Mouse (Mus musculus): ENCODE measurements around the gene Prr29.
A peak's percentile ranks its signal among the peaks of the same experiment; 100 is the strongest.
"Not testable (repeated sequence)": the region's sequence is repeated elsewhere in the genome, so short reads cannot be mapped to it uniquely, and the experiment has no call there.

Gene Prr29

GRCm38 (mm10) chr11:106355382-106356128 lies 9.7 kb upstream of the Prr29 start:
- no peak for DNase-seq (ENCODE audit: low spot score)

GRCm38 (mm10) chr11:106359350-106359749 lies 5.9 kb upstream of the Prr29 start:
- no peak for DNase-seq (ENCODE audit: low spot score)

- DNase-seq (ENCODE audit: low spot score): no peak
Measured at GRCm38 (mm10) chr11:106364712-106365111, 560 bp upstream of the Prr29 start.

DNA sequence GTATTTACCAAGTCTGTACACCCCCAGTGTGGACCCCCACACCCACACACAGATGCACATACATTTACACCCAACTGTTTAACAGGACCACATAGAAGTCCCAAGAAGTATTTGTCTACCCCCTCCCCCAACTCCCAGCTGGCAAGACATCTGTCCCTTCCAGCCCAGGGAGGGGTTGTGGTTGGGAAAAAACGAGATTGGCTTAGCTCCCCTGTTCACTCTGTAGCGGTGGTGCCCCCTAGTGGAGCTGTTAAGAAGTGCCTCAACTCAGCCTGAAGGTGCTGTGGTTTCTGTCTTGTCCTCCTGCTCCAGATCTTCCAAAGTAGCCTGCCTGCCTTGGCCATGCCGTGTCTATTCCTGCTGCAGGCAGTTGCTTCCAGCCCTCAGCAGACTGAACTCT lies 1.0 kb downstream of the Prr29 start:
- peak; percentile 61 for DNase-seq (ENCODE audit: low spot score)

DNA sequence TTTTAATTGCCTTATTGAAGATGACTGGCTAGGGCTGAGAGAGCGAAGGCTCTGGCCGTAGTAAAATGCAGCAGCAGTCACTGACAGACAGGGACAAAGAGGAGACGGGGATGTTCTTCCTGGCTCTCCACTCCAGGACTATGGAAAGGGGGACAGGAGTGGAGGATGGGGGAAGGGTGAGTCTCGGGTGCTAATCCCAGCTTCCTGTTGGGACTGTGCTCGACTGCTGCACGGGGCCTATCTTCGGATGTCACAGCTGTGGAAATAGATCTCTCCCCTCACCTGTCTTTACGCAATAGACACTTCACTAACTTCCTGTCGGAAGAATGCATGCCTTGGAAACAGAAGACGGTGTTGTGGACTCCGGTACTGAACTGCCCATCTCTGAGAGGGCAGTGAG lies 8.7 kb downstream of the Prr29 start:
- DNase-seq (ENCODE audit: low spot score): no peak

DNA sequence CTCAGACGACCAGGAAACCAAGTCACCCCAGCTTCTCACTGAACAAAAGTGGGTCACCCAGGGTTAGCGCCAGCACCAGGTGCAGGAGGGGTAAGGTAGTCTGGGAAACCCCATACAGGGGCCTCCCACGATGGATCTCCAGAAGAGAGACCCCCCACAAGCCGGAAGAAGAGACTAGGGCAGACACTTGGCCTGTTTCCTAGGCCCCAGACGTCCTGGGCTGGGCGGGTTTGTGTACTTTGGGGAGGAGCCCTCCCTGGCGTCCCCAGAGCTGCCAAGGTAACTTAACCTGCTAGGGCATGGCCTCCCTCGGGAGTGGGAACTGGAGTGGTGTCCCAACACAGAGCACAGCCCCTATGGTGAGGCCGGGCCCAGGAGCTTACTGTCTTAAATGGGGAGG lies 9.3 kb downstream of the Prr29 start:
- DNase-seq (ENCODE audit: low spot score): no peak

- no peak for DNase-seq (ENCODE audit: low spot score)
Measured at GRCm38 (mm10) chr11:106374979-106375378, 9.7 kb downstream of the Prr29 start.

DNA sequence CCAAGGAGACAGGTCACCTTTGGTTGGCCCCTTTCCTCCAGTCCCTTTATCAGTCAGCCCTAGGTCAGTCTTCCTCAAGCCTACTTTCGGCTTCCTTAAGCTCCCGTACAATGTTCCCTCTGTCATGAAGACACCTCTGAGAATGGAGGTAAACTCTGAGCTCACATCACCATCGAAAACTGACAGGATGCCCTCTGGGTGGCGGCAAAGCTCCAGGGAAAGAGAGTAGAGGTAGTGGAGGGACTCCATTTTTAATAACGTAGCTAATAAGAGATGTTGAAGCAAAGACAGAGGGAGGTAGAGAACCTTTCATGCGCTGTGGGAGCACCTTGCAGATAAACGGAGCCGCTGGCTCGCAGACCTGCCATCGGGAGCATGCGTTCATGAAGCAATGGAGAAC lies 15.7 kb downstream of the Prr29 start:
- no peak for DNase-seq (ENCODE audit: low spot score)

DNA sequence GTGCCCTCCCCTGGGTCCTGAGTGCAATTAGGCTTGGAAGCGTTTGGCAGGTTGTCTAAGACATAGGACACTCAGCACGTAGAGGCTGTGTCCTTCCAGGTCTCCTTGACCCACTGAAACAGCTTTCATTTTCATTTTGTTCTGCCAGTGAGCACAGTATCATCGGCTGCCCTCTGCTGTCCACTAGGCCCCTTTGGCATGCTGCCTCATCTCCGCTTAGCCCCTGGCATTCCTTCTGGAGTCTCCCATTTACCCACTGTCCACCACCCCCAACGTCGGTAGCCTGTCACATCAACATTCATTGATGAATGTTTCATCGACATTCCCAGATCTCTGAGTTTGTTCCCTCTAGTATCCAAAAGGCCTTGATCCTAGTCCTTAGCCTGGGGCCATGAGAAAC lies 16.6 kb downstream of the Prr29 start:
- no peak for DNase-seq (ENCODE audit: low spot score)

GRCm38 (mm10) chr11:106382424-106382823 lies 17.2 kb downstream of the Prr29 start:
- DNase-seq (ENCODE audit: low spot score): no peak

DNA sequence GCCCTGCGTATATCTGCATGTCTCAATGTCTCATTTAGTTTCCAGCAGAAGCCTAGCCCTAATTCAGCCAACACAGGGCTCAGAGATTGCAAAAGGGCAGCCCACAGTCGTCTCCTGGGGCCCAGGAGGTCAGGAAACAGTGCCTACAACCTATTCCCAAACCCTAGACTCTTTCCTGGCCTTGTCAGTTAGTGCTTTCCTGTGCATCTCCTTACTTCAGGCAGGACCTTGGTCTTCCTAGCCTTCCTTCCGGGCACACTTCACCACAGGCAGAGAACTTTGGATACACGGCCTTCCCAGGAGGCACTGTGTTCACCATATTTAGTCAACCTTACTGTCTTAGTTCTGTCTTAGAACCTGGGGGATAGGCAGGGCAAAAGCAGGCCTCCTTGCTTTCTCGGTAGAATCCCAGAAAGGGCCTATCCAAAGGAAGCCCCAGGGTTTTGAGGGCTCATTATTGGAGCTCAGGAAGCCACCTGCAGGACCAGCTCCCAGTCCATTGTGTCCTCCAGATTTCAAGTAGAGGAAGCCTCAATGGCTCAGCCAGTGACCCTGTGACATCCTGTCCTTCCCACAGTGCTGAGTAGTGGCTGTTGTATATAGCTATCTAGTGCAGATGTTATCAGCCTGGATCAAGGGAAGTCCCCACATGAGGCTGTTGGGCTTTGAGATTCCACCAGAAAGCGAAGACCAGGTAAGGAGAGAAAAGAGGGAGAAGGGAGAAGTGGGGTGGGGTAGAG lies 17.9 kb downstream of the Prr29 start:
- no peak for DNase-seq (ENCODE audit: low spot score)

DNA sequence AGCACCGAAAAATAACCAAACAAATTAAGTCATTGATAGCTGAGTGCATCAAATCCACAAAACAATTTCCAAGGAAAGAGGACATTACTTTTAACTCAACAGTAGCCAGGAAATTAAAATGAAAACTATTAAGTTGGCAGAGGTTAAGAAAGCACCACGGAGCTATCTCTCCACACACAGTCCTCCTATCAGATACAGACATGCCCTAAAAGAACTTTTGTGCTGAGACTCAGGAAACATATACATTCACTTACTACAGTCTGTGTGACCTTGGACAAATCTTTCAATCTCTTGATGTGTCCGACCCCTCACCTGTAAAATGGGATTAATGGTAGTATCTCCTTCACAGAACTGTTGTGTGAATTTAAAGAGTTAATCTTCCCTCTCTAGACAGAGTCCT lies 21.1 kb downstream of the Prr29 start:
- no peak for DNase-seq (ENCODE audit: low spot score)

GRCm38 (mm10) chr11:106387020-106387419 lies 21.7 kb downstream of the Prr29 start:
- DNase-seq (ENCODE audit: low spot score): no peak

GRCm38 (mm10) chr11:106387791-106388216 lies 22.5 kb downstream of the Prr29 start, which contains the start of gene Icam2:
Gene Icam2 (minus strand): TSS chr11:106388075.
- no peak for DNase-seq (ENCODE audit: low spot score)

DNA sequence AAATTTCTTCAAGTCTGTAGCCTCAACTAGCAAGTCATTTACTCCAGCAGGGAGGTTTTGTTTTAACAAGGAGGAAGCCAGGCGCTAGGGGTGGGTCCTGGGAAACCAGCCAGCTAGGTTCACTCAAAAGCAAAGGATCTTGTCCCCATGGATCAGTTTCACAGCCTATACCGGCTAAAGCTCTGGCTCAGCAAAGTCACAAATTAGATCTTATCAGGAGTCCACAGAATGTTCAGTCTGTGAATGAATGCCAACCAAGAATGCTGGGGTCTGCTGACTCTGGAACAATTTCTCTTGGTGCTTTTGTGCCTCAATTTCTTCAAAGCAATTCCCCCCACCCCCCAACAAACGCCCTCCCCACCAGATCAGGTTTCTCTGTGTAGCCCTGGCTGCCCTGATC lies 24.3 kb downstream of the Prr29 start:
- DNase-seq (ENCODE audit: low spot score): no peak

- DNase-seq (ENCODE audit: low spot score): no peak
Measured at GRCm38 (mm10) chr11:106390757-106391156, 25.5 kb downstream of the Prr29 start.

GRCm38 (mm10) chr11:106391546-106392188 lies 26.4 kb downstream of the Prr29 start:
- peak; percentile 68 for DNase-seq (ENCODE audit: low spot score)

DNA sequence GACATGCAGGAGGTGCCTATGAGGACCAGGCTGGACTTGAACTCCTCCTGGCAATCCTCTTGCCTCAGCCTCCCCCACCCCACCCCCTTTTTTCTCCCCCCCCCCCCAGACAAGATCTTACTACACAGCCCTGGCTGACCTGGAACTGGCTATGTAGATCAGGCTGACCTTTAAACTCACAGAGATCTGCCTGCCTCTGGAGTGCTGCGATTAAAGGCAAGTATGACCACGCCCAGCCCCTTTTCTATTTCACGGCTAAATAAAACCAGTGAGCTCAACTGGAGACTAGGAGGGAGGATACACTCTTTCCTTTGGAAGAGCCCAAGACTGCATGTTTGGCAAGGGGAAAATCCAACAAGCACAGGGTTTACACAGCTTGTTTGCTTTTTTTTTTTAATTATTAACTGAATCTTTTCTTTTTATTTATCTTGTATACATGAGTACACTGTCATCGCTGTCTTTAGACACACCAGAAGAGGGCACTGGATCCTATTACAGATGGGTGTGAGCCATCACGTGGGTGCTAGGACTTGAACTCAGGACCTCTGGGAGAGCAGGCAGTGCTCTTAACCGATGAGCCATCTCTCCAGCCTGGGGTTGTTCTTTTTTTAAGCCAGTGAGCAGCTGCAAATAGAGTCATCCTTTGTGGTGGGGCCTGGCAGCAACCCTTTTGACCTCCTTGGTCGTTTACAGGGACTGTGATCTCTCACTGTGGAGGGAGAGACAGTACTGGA lies 27.5 kb downstream of the Prr29 start:
- DNase-seq (ENCODE audit: low spot score): no peak

DNA sequence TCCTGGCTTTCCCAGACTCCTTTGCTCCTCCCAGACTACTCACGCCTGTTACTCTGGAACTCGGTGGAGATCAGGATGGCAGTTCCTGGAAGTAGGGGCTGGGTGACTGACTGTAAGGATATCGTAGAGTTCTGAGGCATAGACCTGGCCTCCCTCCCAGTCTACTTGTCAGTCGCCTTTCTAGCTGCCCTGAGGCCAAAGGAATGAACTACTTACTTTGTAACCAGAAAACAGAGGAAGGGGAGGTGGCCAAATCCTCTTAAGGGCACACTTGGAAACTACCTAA lies 28.0 kb downstream of the Prr29 start:
- DNase-seq (ENCODE audit: low spot score): no peak

- not testable (repeated sequence) for DNase-seq (ENCODE audit: low spot score)
Measured at GRCm38 (mm10) chr11:106394055-106394454, 28.8 kb downstream of the Prr29 start.

- no peak for DNase-seq (ENCODE audit: low spot score)
Measured at GRCm38 (mm10) chr11:106397656-106398055, 32.4 kb downstream of the Prr29 start.

- no peak for DNase-seq (ENCODE audit: low spot score)
Measured at GRCm38 (mm10) chr11:106398481-106398880, 33.2 kb downstream of the Prr29 start.

- no peak for DNase-seq (ENCODE audit: low spot score)
Measured at GRCm38 (mm10) chr11:106410011-106410410, 44.7 kb downstream of the Prr29 start.
